Mouse (Mus musculus): ENCODE measurements around the gene Kdm6b.

Gene Kdm6b

GRCm38 (mm10) chr11:69386758-69387157 is 26.7 kb downstream of the Kdm6b start:
- no peak for DNase-seq

GRCm38 (mm10) chr11:69384979-69385378 is 28.5 kb downstream of the Kdm6b start:
- DNase-seq: no peak

- DNase-seq: peak in 1 of 2 experiments; percentile 42
These were observed 30.9 kb downstream of the Kdm6b start for GRCm38 (mm10) chr11:69382478-69383105.

- DNase-seq: peak; percentile 87 to 88
These were observed 32.1 kb downstream of the Kdm6b start for GRCm38 (mm10) chr11:69381356-69381755.

GRCm38 (mm10) chr11:69379600-69379999 is 33.9 kb downstream of the Kdm6b start:
- no peak for DNase-seq

GRCm38 (mm10) chr11:69377766-69378165 is 35.7 kb downstream of the Kdm6b start:
- DNase-seq: no peak

GRCm38 (mm10) chr11:69375646-69376045 is 37.8 kb downstream of the Kdm6b start:
- DNase-seq: no peak

- DNase-seq: no peak
These were observed 40.1 kb downstream of the Kdm6b start for GRCm38 (mm10) chr11:69373223-69373965.

GRCm38 (mm10) chr11:69372780-69373170 is 40.7 kb downstream of the Kdm6b start:
- DNase-seq: peak; percentile 54 to 67

GRCm38 (mm10) chr11:69372056-69372779 is 41.3 kb downstream of the Kdm6b start:
- DNase-seq: peak; percentile 92 to 95

GRCm38 (mm10) chr11:69371601-69372000 is 41.9 kb downstream of the Kdm6b start:
- no peak for DNase-seq

- DNase-seq: no peak
These were observed 42.7 kb downstream of the Kdm6b start for GRCm38 (mm10) chr11:69370817-69371215.

GRCm38 (mm10) chr11:69369990-69370816 is 43.3 kb downstream of the Kdm6b start:
- DNase-seq: no peak

GRCm38 (mm10) chr11:69369215-69369989 is 44.1 kb downstream of the Kdm6b start, which contains the start of gene Chd3:
Gene Chd3, minus strand, starts transcription at chr11:69369406.
- DNase-seq: peak in 1 of 2 experiments; percentile 56

GRCm38 (mm10) chr11:69368356-69369214 is 44.9 kb downstream of the Kdm6b start:
- DNase-seq: peak; percentile 70

GRCm38 (mm10) chr11:69367616-69368355 is 45.7 kb downstream of the Kdm6b start:
- peak in 1 of 2 experiments; percentile 43 for DNase-seq

- DNase-seq: peak in 1 of 2 experiments; percentile 37
These were observed 46.4 kb downstream of the Kdm6b start for GRCm38 (mm10) chr11:69366855-69367615.

- peak; percentile 94 to 97 for DNase-seq
These were observed 47.2 kb downstream of the Kdm6b start for GRCm38 (mm10) chr11:69366157-69366854.

- DNase-seq: no peak
These were observed 47.8 kb downstream of the Kdm6b start for GRCm38 (mm10) chr11:69365722-69366121.

Data from cerebellum, postnatal 14 days (tissue).